Mouse (Mus musculus) forebrain, embryonic 14.5 days (tissue): ENCODE data around the gene Rbmy. TPM values are rescaled to one million over a fixed set of nuclear protein-coding genes. Genes with fewer than 3 reads are reported as not detected.
"Not testable (repeated sequence)": the region's sequence is repeated elsewhere in the genome, so short reads cannot be mapped to it uniquely, and the experiment has no call there.

ENCODE experiments used
- ATAC-seq: fragments of 200-750 bp; cut with Nextera tagmentation; 2 replicates; pipeline ENCODE4 v1.8.0; 2017; ENCODE audit warnings: mild to moderate bottlenecking, moderate library complexity
- DNase-seq: peaks from one replicate; pipeline ENCODE4 v3.0.0-alpha.2; 2015; ENCODE audit warnings: low spot score
- H3K27ac ChIP-seq: fragments of 300-500 bp; sonication (generic); 2 replicates; pipeline ENCODE4 v1.5.1; 2014; ENCODE audit warnings: low read depth, mild to moderate bottlenecking, control low read depth, low read length, moderate library complexity
- H3K27me3 ChIP-seq: fragments of 300-500 bp; sonication (generic); replicated peaks from 2 replicates; pipeline ENCODE4 v1.6.1; 2014; ENCODE audit warnings: low read length, control low read depth, mixed read lengths; ENCODE audit not compliant: control insufficient read depth, insufficient read depth
- H3K36me3 ChIP-seq: fragments of 300-500 bp; sonication (generic); 2 replicates; pipeline ENCODE4 v1.6.1; 2014; ENCODE audit warnings: low read length, control low read depth; ENCODE audit not compliant: control insufficient read depth, insufficient read depth
- H3K4me1 ChIP-seq: fragments of 300-500 bp; sonication (generic); 2 replicates; pipeline ENCODE4 v1.6.1; 2014; ENCODE audit warnings: antibody characterized with exemption, low read length, control low read depth; ENCODE audit not compliant: control insufficient read depth, insufficient read depth
- H3K4me2 ChIP-seq: fragments of 300-500 bp; sonication (generic); 2 replicates; pipeline ENCODE4 v1.6.1; 2014; ENCODE audit warnings: mild to moderate bottlenecking, control low read depth, low read length
- H3K4me3 ChIP-seq: fragments of 300-500 bp; sonication (generic); 2 replicates; pipeline ENCODE4 v1.5.1; 2014; ENCODE audit warnings: low read depth, low read length, control low read depth
- H3K9ac ChIP-seq: fragments of 300-500 bp; sonication (generic); 2 replicates; pipeline ENCODE4 v1.6.1; 2014; ENCODE audit warnings: mild to moderate bottlenecking, low read length, control low read depth, moderate library complexity
- H3K9me3 ChIP-seq: fragments of 300-500 bp; sonication (generic); replicated peaks from 2 replicates; pipeline ENCODE4 v1.6.1; 2016; ENCODE audit warnings: low read length, control low read depth, mixed read lengths; ENCODE audit not compliant: control insufficient read depth
- WGBS: fragments of 180-500 bp; shearing (Covaris S2); extraction: QIAGEN DNeasy Blood & Tissue Kit; methylation state at CpG from one replicate; pipeline ENCODE4 v1.1.7; 2014; 5-methylcytosine and 5-hydroxymethylcytosine counted together
- polyA plus RNA-seq: library from polyadenylated mRNA; unstranded; fragments of >200 nt; fragmentation: Nextera tagmentation; extraction: Ambion mirVana; gene quantifications from 2 replicates; pipeline ENCODE4 v1.2.1, GENCODE M21; 2014

Gene Rbmy
- not detected in 2 replicates for polyA plus RNA-seq

- WGBS = no CpG with 5 or more reads among the region's 9 CpGs
- ATAC-seq, H3K4me1 ChIP-seq: not testable (repeated sequence)
Measured at GRCm38 (mm10) chrY:2830380-2830779, at the start of gene Rbmy, which contains the start of gene Gm10256. Gene Rbmy, plus strand, starts transcription at chrY:2830680. Gene Gm10256, plus strand, starts transcription at chrY:2830699.

GRCm38 (mm10) chrY:2796105-2796504 is 34.4 kb upstream of the Rbmy start, which contains the start of gene Gm4064:
Gene Gm4064, minus strand, starts transcription at chrY:2796205.
- H3K27me3 ChIP-seq, H3K4me1 ChIP-seq, H3K9ac ChIP-seq, H3K4me3 ChIP-seq, H3K27ac ChIP-seq, H3K4me2 ChIP-seq, H3K36me3 ChIP-seq, ATAC-seq, H3K9me3 ChIP-seq, DNase-seq: not testable (repeated sequence)
- WGBS = no CpG with 5 or more reads among the region's 8 CpGs

More at GRCm38 (mm10) chrY:2830380-2830779, at the start of gene Rbmy, which contains the start of gene Gm10256:
- H3K27me3 ChIP-seq, H3K4me3 ChIP-seq, H3K27ac ChIP-seq, H3K9me3 ChIP-seq, H3K36me3 ChIP-seq, DNase-seq, H3K9ac ChIP-seq, H3K4me2 ChIP-seq: not testable (repeated sequence)

Other genes starting within 250 kb of the Rbmy start
- not detected in 2 replicates for gene H2al2c, start 231.6 kb upstream of the Rbmy start, polyA plus RNA-seq
- gene Sry, start 167.0 kb upstream of the Rbmy start, polyA plus RNA-seq = not detected in 2 replicates
- not detected in 2 replicates for gene H2al2b, start 110.0 kb upstream of the Rbmy start, polyA plus RNA-seq
- gene Gm4064, start 34.5 kb upstream of the Rbmy start, polyA plus RNA-seq = not detected in 2 replicates
- not detected in 2 replicates for gene Gm10256, start within 50 bp of the Rbmy start, polyA plus RNA-seq
- gene Gm10352, start 70.3 kb downstream of the Rbmy start, polyA plus RNA-seq = not detected in 2 replicates
- not detected in 2 replicates for gene Gm29289, start 101.9 kb downstream of the Rbmy start, polyA plus RNA-seq